Mouse (Mus musculus) liver, embryonic 12.5 days (tissue): ENCODE results near the gene Aif1. TPM values are rescaled to one million over a fixed set of nuclear protein-coding genes. Genes with fewer than 3 reads are reported as not detected.

ENCODE experiments used
- ATAC-seq: fragments of 200-750 bp; cut with Nextera tagmentation; 2 replicates; pipeline ENCODE4 v1.8.0; 2017; ENCODE audit warnings: moderate number of reproducible peaks, mild to moderate bottlenecking, moderate library complexity
- H3K27ac ChIP-seq: fragments of 300-500 bp; sonication (generic); 2 replicates; pipeline ENCODE4 v1.5.1; 2016; ENCODE audit warnings: mild to moderate bottlenecking
- H3K27me3 ChIP-seq: fragments of 300-500 bp; sonication (generic); replicated peaks from 2 replicates; pipeline ENCODE4 v1.6.1; 2016; ENCODE audit warnings: mild to moderate bottlenecking, moderate library complexity
- H3K36me3 ChIP-seq: fragments of 300-500 bp; sonication (generic); 2 replicates; pipeline ENCODE4 v1.6.1; 2016; ENCODE audit warnings: mild to moderate bottlenecking, moderate library complexity
- H3K4me1 ChIP-seq: fragments of 300-500 bp; sonication (generic); 2 replicates; pipeline ENCODE4 v1.6.1; 2016
- H3K4me2 ChIP-seq: fragments of 300-500 bp; sonication (generic); 2 replicates; pipeline ENCODE4 v1.6.1; 2016; ENCODE audit warnings: mild to moderate bottlenecking, moderate library complexity
- H3K4me3 ChIP-seq: fragments of 300-500 bp; sonication (generic); 2 replicates; pipeline ENCODE4 v1.5.1; 2016; ENCODE audit warnings: mild to moderate bottlenecking, moderate library complexity
- H3K9ac ChIP-seq: fragments of 300-500 bp; sonication (generic); 2 replicates; pipeline ENCODE4 v1.6.1; 2016; ENCODE audit warnings: mild to moderate bottlenecking, moderate library complexity
- H3K9me3 ChIP-seq: fragments of 300-500 bp; sonication (generic); replicated peaks from 2 replicates; pipeline ENCODE4 v1.6.1; 2016; ENCODE audit warnings: mild to moderate bottlenecking, moderate library complexity
- WGBS: fragments of 180-500 bp; shearing (Covaris S2); methylation state at CpG from one replicate; pipeline ENCODE4 v1.1.7; 2016; ENCODE audit not compliant: insufficient replicate concordance; 5-methylcytosine and 5-hydroxymethylcytosine counted together
- polyA plus RNA-seq: library from polyadenylated mRNA; unstranded; fragments of >200 nt; fragmentation: Nextera tagmentation; extraction: Ambion mirVana; gene quantifications from 2 replicates; pipeline ENCODE4 v1.2.1, GENCODE M21; 2016

Gene Aif1
- polyA plus RNA-seq, 1 experiment from 2014 or later, result 11.6 TPM

DNA sequence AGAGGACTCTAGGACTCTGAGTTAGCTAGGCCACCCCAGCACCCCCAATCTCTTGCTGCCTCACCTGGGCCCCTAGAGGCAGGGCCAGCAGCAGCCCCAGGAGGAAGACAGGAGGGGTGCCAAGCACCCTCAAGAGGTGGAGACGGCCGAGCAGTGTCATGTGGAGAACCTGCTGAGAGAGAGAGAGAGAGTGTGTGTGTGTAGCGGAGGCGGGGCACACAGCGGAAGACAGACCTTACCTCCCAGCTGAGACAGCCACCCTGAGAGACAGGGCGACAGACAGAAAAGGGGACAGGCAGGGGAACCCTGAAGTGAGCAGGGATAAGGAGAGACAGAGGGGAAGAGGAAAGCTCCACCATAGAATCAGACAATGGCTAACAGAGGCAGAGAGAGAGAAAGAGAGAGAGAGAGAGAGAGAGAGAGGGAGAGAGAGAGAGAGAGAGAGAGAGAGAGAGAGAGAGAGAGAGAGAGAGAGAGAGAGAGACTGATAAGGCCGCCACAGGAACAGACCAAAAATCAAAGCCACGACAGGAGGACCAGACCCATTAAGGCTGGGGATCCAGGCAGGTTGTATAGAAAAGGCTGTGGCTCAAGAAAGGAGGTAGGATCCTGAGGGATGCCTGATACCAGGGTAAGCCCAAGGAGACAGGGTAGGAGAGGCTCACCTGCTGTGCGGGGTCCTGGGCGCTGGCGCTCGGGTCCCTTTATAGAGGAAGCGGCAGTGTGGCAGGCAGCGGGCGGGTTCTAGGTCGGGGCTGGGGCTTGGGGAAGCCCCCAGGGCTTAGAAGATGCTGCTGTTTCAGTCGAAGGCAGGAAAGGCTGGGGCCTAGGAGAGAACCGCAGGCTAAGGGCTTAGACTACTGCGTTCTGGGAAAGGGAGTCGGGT lies 28.9 kb upstream of the Aif1 start, which contains the start of gene Lta:
Gene Lta, minus strand, starts transcription at position 858 of the 886 bp plus-strand sequence.
- Histone ChIP-seq H3K4me3 (no peak within 1 kb of the TSS), H3K4me2 (no peak within 1 kb of the TSS), H3K27me3 (peaks cover 58% of the 10 kb centered on the region), H3K9ac (no peak within 1 kb of the TSS), H3K36me3 (no peaks in the 10 kb centered on the region), H3K4me1 (peaks cover 13% of the 10 kb centered on the region; the same call in 1 of the 2 replicates), H3K9me3 (no peaks in the 10 kb centered on the region), H3K27ac (no peak within 1 kb of the TSS)
- no peak for ATAC-seq
- WGBS, result 30% methylated on average over 20 of the region's 20 CpGs

- H3K27me3 ChIP-seq, result peaks cover 68% of the 10 kb centered on the region
- no peak overlapping the region for H3K4me3 ChIP-seq
- H3K36me3 ChIP-seq, result no peaks in the 10 kb centered on the region
- peaks cover 15% of the 10 kb centered on the region; the same call in 1 of the 2 replicates for H3K4me1 ChIP-seq
- H3K9me3 ChIP-seq, result no peaks in the 10 kb centered on the region
- no peak for ATAC-seq
- H3K4me2 ChIP-seq, result no peak overlapping the region
- H3K27ac ChIP-seq, result no peak overlapping the region
- WGBS, result 57% methylated on average over 4 of the region's 4 CpGs
- no peak overlapping the region for H3K9ac ChIP-seq
Measured at GRCm38 (mm10) chr17:35202442-35202841, 26.6 kb upstream of the Aif1 start.

DNA sequence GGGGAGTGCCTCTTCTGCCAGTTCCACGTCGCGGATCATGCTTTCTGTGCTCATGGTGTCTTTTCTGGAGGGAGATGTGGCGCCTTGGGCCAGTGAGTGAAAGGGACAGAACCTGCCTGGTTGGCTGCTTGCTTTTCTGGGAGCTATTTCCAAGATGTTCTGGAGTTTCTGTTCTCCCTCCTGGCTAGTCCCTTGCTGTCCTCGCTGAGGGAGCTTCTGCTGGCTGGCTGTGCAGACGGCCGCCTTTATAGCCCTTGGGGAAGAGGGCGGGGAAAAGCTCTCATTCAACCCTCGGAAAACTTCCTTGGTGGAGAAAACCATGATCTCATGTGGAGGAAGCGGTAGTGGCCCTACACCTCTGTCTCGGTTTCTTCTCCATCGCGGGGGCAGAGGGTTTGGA lies 25.9 kb upstream of the Aif1 start, which contains the start of gene Tnf:
Gene Tnf, minus strand, starts transcription at position 221 of the 400 bp plus-strand sequence.
- H3K4me3 ChIP-seq, result peak within 1 kb of the TSS; percentile 32
- H3K27me3 ChIP-seq, result peaks cover 73% of the 10 kb centered on the region
- no peak for ATAC-seq

DNA sequence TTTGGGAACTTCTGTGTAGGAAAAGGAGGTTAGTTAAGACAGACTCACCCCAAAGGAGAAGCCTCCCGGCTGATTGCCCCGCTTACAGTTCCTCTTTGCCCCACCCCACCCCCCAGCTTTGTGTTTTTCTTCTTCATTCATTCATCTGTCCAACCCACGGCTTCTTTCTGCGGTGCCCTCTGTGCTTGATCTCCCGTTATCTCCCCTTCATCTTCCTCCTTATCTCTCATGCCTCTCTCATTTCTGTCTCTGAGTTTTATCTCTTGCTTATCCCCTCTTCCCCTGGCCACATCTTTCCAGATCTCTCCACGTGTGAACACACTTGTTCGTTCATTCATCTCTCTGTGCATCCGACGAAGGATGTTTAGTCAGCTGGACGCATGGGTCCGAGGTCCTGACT lies 25.3 kb upstream of the Aif1 start:
- H3K27ac ChIP-seq, result 0 out of 2 replicates have a peak overlapping the region, but pooled peaks have one; percentile 24
- peak overlapping the region; percentile 44 for H3K4me2 ChIP-seq
- no peak for ATAC-seq

More for the DNA sequence above, 25.9 kb upstream of the Aif1 start, which contains the start of gene Tnf:
- 9% methylated on average over 13 of the region's 13 CpGs for WGBS
- Histone ChIP-seq H3K9me3 (no peaks in the 10 kb centered on the region), H3K36me3 (no peaks in the 10 kb centered on the region), H3K4me1 (peaks cover 19% of the 10 kb centered on the region; the same call in 1 of the 2 replicates), H3K4me2 (peak within 1 kb of the TSS; percentile 44), H3K27ac (0 out of 2 replicates have a peak within 1 kb of the TSS, but pooled peaks have one; percentile 24), H3K9ac (no peak within 1 kb of the TSS; the same call in 1 of the 2 replicates)

DNA sequence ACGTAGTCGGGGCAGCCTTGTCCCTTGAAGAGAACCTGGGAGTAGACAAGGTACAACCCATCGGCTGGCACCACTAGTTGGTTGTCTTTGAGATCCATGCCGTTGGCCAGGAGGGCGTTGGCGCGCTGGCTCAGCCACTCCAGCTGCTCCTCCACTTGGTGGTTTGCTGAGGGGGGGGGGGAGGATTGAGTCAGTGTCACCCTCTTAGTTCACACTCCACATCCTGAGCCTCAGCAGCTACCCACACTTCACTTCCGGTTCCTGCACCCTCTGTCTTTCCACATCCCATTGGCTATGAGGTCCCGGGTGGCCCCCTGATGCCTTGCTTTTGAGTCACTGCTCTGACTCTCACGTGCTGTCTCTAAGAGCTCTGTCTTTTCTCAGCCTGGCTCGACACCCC lies 24.5 kb upstream of the Aif1 start:
- Histone ChIP-seq H3K4me2 (peak overlapping the region; percentile 44), H3K4me3 (no peak overlapping the region; the same call in 1 of the 2 replicates), H3K4me1 (peaks cover 31% of the 10 kb centered on the region), H3K9me3 (no peaks in the 10 kb centered on the region), H3K9ac (no peak overlapping the region), H3K36me3 (no peaks in the 10 kb centered on the region), H3K27me3 (peaks cover 85% of the 10 kb centered on the region), H3K27ac (0 out of 2 replicates have a peak overlapping the region, but pooled peaks have one; percentile 24)
- no peak for ATAC-seq
- WGBS, result 39% methylated on average over 11 of the region's 11 CpGs

More for the DNA sequence above, 25.3 kb upstream of the Aif1 start:
- Histone ChIP-seq H3K4me1 (peaks cover 24% of the 10 kb centered on the region), H3K36me3 (no peaks in the 10 kb centered on the region), H3K27me3 (peaks cover 79% of the 10 kb centered on the region), H3K4me3 (peak overlapping the region; percentile 32), H3K9ac (no peak overlapping the region; the same call in 1 of the 2 replicates), H3K9me3 (no peaks in the 10 kb centered on the region)
- 14% methylated on average over 11 of the region's 11 CpGs for WGBS

GRCm38 (mm10) chr17:35198946-35199345 lies 23.1 kb upstream of the Aif1 start:
- Histone ChIP-seq H3K9me3 (no peaks in the 10 kb centered on the region), H3K9ac (no peak overlapping the region), H3K4me2 (no peak overlapping the region), H3K27me3 (peaks cover 85% of the 10 kb centered on the region), H3K27ac (no peak overlapping the region), H3K4me3 (no peak overlapping the region), H3K4me1 (peaks cover 46% of the 10 kb centered on the region), H3K36me3 (no peaks in the 10 kb centered on the region)
- 63% methylated on average over 8 of the region's 8 CpGs for WGBS
- ATAC-seq, result no peak

DNA sequence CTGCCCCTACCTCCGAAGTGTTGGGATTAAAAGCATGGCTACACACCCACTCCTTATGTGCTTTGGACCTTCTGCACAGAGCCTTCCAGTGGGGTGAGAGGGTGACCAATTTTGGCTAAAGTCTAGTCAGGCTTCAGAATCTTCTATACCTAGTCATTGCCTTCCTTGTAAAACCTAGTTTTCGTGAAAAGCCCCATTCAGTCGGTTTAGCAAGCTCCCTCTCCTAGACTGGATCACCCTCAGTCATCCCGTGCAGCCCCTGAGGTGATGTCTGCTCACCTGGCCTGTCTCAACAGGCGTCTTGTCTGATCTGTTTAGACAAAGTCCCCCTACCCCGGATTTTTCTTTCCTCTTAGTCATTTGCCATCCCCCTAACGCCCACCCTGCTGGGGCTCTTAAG lies 22.2 kb upstream of the Aif1 start:
- WGBS, result 51% methylated on average over 7 of the region's 7 CpGs
- Histone ChIP-seq H3K4me1 (peaks cover 49% of the 10 kb centered on the region), H3K4me2 (no peak overlapping the region), H3K4me3 (no peak overlapping the region), H3K9me3 (no peaks in the 10 kb centered on the region), H3K9ac (no peak overlapping the region), H3K36me3 (no peaks in the 10 kb centered on the region), H3K27me3 (peaks cover 83% of the 10 kb centered on the region), H3K27ac (no peak overlapping the region)
- ATAC-seq, result no peak

DNA sequence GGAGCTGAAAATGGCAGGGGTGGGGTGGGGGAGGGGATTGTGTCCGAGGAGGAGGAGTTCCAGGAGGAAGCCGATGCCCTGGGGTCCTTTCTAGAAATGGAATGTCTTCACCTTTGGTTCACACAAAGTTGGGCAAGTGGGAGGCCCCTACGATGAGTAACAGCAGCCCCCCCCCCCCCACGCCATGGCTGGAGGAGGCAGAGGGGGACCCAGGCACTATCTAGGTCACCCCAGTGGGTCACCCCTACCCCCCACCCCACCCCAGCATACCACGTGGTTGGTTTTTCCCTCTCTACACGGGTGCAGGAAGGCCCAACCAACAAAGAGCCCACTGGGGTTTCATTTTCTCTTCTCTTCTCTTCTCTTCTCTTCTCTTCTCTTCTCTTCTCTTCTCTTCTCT lies 21.3 kb upstream of the Aif1 start:
- peaks cover 74% of the 10 kb centered on the region for H3K27me3 ChIP-seq
- H3K27ac ChIP-seq, result no peak overlapping the region
- peaks cover 49% of the 10 kb centered on the region for H3K4me1 ChIP-seq
- no peak overlapping the region for H3K4me3 ChIP-seq
- H3K9me3 ChIP-seq, result no peaks in the 10 kb centered on the region
- ATAC-seq, result no peak
- no peak overlapping the region for H3K4me2 ChIP-seq
- 14% methylated on average over 5 of the region's 6 CpGs for WGBS
- no peaks in the 10 kb centered on the region for H3K36me3 ChIP-seq
- no peak overlapping the region for H3K9ac ChIP-seq

GRCm38 (mm10) chr17:35196321-35196641 lies 20.4 kb upstream of the Aif1 start:
- H3K36me3 ChIP-seq, result no peaks in the 10 kb centered on the region
- peaks cover 47% of the 10 kb centered on the region for H3K4me1 ChIP-seq
- peak overlapping the region; percentile 80 for H3K4me2 ChIP-seq
- peaks cover 65% of the 10 kb centered on the region for H3K27me3 ChIP-seq
- H3K9me3 ChIP-seq, result no peaks in the 10 kb centered on the region
- H3K9ac ChIP-seq, result peak overlapping the region; percentile 52; the same call in 1 of the 2 replicates
- no peak for ATAC-seq
- H3K4me3 ChIP-seq, result peak overlapping the region; percentile 54
- WGBS, result 35% methylated on average over 9 of the region's 9 CpGs
- H3K27ac ChIP-seq, result no peak overlapping the region

DNA sequence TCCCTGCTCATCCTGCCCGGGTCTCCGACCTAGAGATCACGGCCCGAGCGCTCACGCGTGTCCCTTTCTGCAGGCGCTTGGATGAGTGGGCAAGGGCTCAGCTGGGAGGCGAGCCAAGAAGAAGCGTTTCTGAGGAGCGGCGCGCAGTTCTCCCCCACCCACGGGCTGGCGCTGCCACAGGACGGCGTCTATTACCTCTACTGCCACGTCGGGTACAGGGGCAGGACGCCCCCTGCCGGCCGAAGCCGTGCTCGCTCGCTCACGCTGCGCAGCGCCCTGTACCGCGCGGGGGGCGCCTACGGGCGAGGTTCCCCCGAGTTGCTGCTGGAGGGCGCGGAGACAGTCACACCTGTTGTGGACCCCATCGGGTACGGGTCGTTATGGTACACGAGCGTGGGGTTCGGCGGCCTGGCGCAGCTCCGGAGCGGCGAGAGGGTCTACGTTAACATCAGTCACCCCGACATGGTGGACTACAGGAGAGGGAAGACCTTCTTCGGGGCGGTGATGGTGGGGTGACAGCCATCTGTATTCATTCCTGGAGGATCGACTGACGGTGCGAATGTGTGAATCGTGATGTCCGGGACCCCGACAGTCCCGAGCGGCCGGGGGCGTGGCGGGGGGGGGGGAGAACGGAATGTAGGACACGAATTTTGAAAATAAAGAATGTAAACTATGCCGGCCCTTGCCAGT lies 19.9 kb upstream of the Aif1 start:
- no peak overlapping the region for H3K27ac ChIP-seq

GRCm38 (mm10) chr17:35194844-35195630 lies 19.2 kb upstream of the Aif1 start:
- H3K27me3 ChIP-seq, result peaks cover 53% of the 10 kb centered on the region
- H3K4me1 ChIP-seq, result peaks cover 41% of the 10 kb centered on the region
- no peaks in the 10 kb centered on the region for H3K9me3 ChIP-seq
- peak overlapping the region; percentile 80 for H3K4me2 ChIP-seq
- 40% methylated on average over 19 of the region's 19 CpGs for WGBS
- H3K36me3 ChIP-seq, result no peaks in the 10 kb centered on the region
- peak; percentile 9; the same call in 1 of the 2 replicates for ATAC-seq
- peak overlapping the region; percentile 52; the same call in 1 of the 2 replicates for H3K9ac ChIP-seq
- H3K27ac ChIP-seq, result no peak overlapping the region
- H3K4me3 ChIP-seq, result peak overlapping the region; percentile 54

More for the DNA sequence above, 19.9 kb upstream of the Aif1 start:
- peak overlapping the region; percentile 80 for H3K4me2 ChIP-seq
- H3K36me3 ChIP-seq, result no peaks in the 10 kb centered on the region
- H3K4me1 ChIP-seq, result peaks cover 43% of the 10 kb centered on the region
- no peaks in the 10 kb centered on the region for H3K9me3 ChIP-seq
- under 1% methylated on average over 66 of the region's 66 CpGs for WGBS
- H3K27me3 ChIP-seq, result peaks cover 60% of the 10 kb centered on the region
- H3K4me3 ChIP-seq, result peak overlapping the region; percentile 54
- peak overlapping the region; percentile 52 for H3K9ac ChIP-seq
- peak; percentile 76 for ATAC-seq
